Mouse (Mus musculus) cortical plate, adult 2 months (tissue): Measurements from ENCODE around the gene Gjc2. TPM values are rescaled to one million over a fixed set of nuclear protein-coding genes. Genes with fewer than 3 reads are reported as not detected.
"Not testable (repeated sequence)": the region's sequence is repeated elsewhere in the genome, so short reads cannot be mapped to it uniquely, and the experiment has no call there.

Source experiments
- H3K27ac ChIP-seq: fragments of 200-500 bp; 2 replicates; pipeline ENCODE4 v1.5.1; 2012; ENCODE audit warnings: low read length, control low read depth, inconsistent platforms; ENCODE audit not compliant: insufficient read depth
- H3K4me1 ChIP-seq: fragments of 200-500 bp; 2 replicates; pipeline ENCODE4 v1.6.1; 2011; ENCODE audit warnings: low read length; ENCODE audit not compliant: control insufficient read depth, insufficient read depth
- H3K4me3 ChIP-seq: fragments of 200-500 bp; 2 replicates; pipeline ENCODE4 v1.5.1; 2011; ENCODE audit warnings: mild to moderate bottlenecking, low read length, control low read depth; ENCODE audit not compliant: insufficient read depth
- CTCF ChIP-seq: fragments of 200-500 bp; IDR thresholded peaks from 2 replicates; pipeline ENCODE4 v1.5.1; 2011; ENCODE audit warnings: mild to moderate bottlenecking, control low read depth, low read length; ENCODE audit not compliant: insufficient read depth; ENCODE audit errors: extremely low read depth
- POLR2A ChIP-seq: fragments of 200-500 bp; IDR thresholded peaks from 2 replicates; pipeline ENCODE4 v1.6.1; 2011; ENCODE audit warnings: mild to moderate bottlenecking, low read length, control low read depth; ENCODE audit not compliant: insufficient read depth; ENCODE audit errors: extremely low read depth
- polyA plus RNA-seq: library from polyadenylated mRNA; depleted of rRNA; stranded (reverse); fragments of >200 nt; gene quantifications from 2 replicates; pipeline ENCODE4 v1.2.3, GENCODE M21; 2012

Gjc2 gene
- polyA plus RNA-seq, 1 experiment: 32.3 TPM

GRCm38 (mm10) chr11:59224025-59224424 is 41.0 kb upstream of the Gjc2 start:
- Histone ChIP-seq H3K27ac (no peak overlapping the region), H3K4me3 (no peak overlapping the region), H3K4me1 (peaks cover 6% of the 10 kb centered on the region)
- TF ChIP-seq POLR2A (no peak), CTCF (no peak)

GRCm38 (mm10) chr11:59222306-59222705 is 39.3 kb upstream of the Gjc2 start:
- no peak overlapping the region for H3K4me3 ChIP-seq
- no peak overlapping the region for H3K27ac ChIP-seq
- TF ChIP-seq POLR2A: no peak
- TF ChIP-seq CTCF: no peak
- peaks cover 13% of the 10 kb centered on the region for H3K4me1 ChIP-seq

GRCm38 (mm10) chr11:59221604-59222003 is 38.6 kb upstream of the Gjc2 start:
- TF ChIP-seq CTCF (no peak), POLR2A (no peak)
- H3K27ac ChIP-seq: no peak overlapping the region
- peaks cover 13% of the 10 kb centered on the region for H3K4me1 ChIP-seq
- H3K4me3 ChIP-seq: no peak overlapping the region

GRCm38 (mm10) chr11:59219064-59219463 is 36.1 kb upstream of the Gjc2 start:
- TF ChIP-seq CTCF (peak; percentile 36; the same call in 1 of the 2 replicates), POLR2A (no peak)
- Histone ChIP-seq H3K27ac (no peak overlapping the region), H3K4me1 (peaks cover 10% of the 10 kb centered on the region), H3K4me3 (no peak overlapping the region)

GRCm38 (mm10) chr11:59218389-59218998 is 35.5 kb upstream of the Gjc2 start:
- no peak for TF ChIP-seq CTCF
- TF ChIP-seq POLR2A: no peak
- Histone ChIP-seq H3K4me3 (no peak overlapping the region), H3K4me1 (peaks cover 10% of the 10 kb centered on the region), H3K27ac (no peak overlapping the region)

GRCm38 (mm10) chr11:59216955-59217354 is 33.9 kb upstream of the Gjc2 start:
- no peak for TF ChIP-seq POLR2A
- no peak for TF ChIP-seq CTCF
- H3K4me3 ChIP-seq: no peak overlapping the region
- no peak overlapping the region for H3K27ac ChIP-seq
- H3K4me1 ChIP-seq: peaks cover 10% of the 10 kb centered on the region

GRCm38 (mm10) chr11:59212892-59213494 is 30.0 kb upstream of the Gjc2 start:
- TF ChIP-seq CTCF: no peak
- TF ChIP-seq POLR2A: no peak
- H3K4me1 ChIP-seq: peaks cover 3% of the 10 kb centered on the region
- H3K27ac ChIP-seq: no peak overlapping the region
- no peak overlapping the region for H3K4me3 ChIP-seq

- not testable (repeated sequence) for H3K4me1 ChIP-seq, H3K27ac ChIP-seq, H3K4me3 ChIP-seq
Observed at GRCm38 (mm10) chr11:59212320-59212719, 29.3 kb upstream of the Gjc2 start.

GRCm38 (mm10) chr11:59211561-59211960 is 28.5 kb upstream of the Gjc2 start:
- H3K4me3 ChIP-seq, H3K27ac ChIP-seq, H3K4me1 ChIP-seq: not testable (repeated sequence)

GRCm38 (mm10) chr11:59210020-59210419 is 27.0 kb upstream of the Gjc2 start:
- Histone ChIP-seq H3K4me1 (no peaks in the 10 kb centered on the region; the same call in 1 of the 2 replicates), H3K4me3 (no peak overlapping the region), H3K27ac (no peak overlapping the region)
- TF ChIP-seq CTCF (no peak), POLR2A (no peak)
